Mouse (Mus musculus): ENCODE data around the gene Gm3045. TPM values are rescaled to one million over a fixed set of nuclear protein-coding genes. Genes with fewer than 3 reads are reported as not detected.

Gene Gm3045
- total RNA-seq, 2 experiments from 2014 or later: not detected

DNA sequence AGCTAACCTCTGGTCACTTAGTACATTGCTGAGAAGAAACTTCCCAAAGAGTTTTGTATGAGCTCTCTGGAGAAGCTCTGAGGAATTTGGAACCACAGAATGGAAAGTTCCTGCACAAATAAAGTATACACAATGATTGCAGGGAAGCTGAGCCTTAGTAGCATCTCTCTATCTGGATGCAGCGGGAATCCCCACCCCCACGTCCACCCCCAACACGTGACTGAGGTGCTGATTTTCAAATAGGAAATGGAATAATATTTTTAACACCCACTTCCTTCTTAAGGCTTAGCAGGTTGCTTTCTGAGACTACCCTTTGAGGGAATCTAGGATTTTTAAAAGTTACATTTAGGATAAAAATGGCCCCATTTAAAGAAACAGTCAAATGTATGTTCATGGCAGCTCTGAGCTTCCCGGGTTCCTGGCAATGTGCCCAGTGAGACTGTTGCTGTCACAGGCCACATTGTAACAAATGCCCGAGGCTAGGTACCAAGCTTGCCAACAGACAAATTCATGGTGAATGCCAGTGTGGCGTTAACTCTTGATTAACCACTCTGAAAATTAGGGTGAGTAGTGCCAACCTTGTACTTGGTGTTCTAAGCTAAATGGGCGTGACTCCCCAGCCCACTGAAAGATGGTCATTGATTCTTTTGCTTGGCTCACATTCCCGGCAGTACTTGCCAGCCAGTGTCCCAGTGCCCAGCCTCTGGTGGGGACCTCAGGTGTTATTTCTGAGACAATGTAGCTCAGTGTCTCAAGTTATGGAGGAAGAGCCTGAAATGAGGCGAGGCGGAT is 23.0 kb downstream of the Gm3045 start:
- H3K27ac ChIP-seq: no peak overlapping the region
- no peak for TF ChIP-seq CTCF (conservative IDR thresholded peaks at IDR 0.05)
- DNase-seq (ENCODE audit: low spot score in 2 of 2): no peak
- no peak overlapping the region for H3K4me3 ChIP-seq

DNA sequence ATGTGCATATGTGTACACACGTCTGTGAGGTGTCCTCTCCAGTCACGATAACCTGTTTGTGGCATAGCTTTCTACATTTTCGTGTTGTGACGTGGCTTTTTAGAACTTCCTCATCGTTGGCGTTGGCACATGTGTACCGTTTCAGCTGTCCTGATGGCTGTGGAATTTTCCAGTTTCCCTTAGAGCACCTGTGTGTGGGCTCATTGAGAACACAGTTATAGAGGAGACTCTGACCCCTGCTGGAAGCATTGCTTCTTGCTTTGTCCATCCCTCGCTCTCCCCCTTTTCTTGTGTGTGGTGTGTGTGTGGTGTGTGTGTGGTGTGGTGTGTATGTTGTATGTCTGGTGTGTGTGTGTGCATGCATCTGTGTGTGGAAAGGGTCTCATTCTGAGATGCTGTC is 23.6 kb downstream of the Gm3045 start:
- Histone ChIP-seq H3K4me3 (no peak overlapping the region), H3K27ac (no peak overlapping the region)
- DNase-seq (ENCODE audit: low spot score in 2 of 2): no peak
- peak; percentile 27; the same call in 1 of the 2 replicates for TF ChIP-seq CTCF (conservative IDR thresholded peaks at IDR 0.05)

DNA sequence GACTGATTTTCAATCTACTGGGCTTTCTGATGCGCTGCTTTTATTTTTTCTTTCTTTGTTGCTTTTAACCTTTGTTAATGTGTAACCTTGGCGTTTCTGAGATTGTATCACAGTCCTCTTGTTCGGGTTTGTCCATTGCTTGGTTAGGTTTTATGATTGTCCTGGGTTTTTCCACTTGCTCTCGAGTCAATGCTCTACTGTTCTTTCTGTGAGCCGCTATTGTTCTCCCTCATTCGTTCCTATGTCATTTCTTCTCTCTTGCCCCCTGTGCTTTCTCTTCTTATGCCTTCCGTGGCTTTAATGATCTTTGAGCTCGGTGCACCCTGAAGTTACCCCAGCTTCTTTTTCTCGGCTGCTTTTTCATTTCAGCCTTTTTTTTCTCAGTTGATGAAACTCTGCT is 31.6 kb downstream of the Gm3045 start:
- DNase-seq (ENCODE audit: low spot score in 2 of 2): no peak
- no peak overlapping the region for H3K4me3 ChIP-seq
- H3K27ac ChIP-seq: peak overlapping the region; percentile 65; the same call in 1 of the 2 replicates
- TF ChIP-seq CTCF (conservative IDR thresholded peaks at IDR 0.05): no peak

DNA sequence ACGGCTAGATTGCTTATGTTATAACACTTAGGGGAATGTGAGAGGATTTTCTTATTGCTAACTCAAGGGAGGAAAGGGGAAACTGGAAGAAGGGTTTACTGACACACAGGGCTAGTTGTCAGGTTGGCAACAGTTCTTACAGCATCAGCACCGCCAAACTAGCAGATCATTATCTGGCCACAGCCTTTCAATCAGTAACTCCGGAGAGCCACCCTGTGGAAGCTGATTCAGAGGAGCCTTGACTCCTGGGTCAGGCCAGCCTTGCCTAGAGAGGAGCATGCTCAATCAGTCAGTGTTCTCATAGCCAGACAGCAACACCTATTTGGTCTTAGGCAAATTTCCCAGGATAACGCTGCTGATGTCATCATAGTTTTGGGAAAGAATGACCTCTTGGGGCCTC is 35.1 kb downstream of the Gm3045 start:
- Histone ChIP-seq H3K4me3 (no peak overlapping the region), H3K27ac (no peak overlapping the region)
- TF ChIP-seq CTCF (conservative IDR thresholded peaks at IDR 0.05): no peak
- no peak for DNase-seq (ENCODE audit: low spot score in 2 of 2)

DNA sequence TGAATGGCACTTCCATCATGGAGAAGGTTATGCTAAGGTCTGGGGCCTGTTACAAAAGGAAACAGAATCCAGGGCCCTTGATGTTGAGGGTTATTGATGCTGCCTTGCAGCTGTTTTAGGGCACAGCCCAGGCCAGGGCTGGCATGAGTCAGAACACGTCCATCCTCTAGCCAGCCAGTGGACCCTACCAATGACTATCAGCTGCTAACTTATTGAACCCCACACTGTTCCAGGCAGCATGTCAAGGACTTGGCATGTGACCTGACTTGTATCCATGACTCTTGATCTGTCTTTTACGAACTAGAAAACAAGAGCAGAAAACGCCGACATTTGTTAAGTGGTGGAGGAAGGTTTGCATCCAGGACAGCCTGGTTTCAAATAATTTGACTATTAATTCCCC is 36.4 kb downstream of the Gm3045 start:
- TF ChIP-seq CTCF (conservative IDR thresholded peaks at IDR 0.05): no peak
- no peak for DNase-seq (ENCODE audit: low spot score in 2 of 2)
- no peak overlapping the region for H3K4me3 ChIP-seq
- no peak overlapping the region for H3K27ac ChIP-seq

DNA sequence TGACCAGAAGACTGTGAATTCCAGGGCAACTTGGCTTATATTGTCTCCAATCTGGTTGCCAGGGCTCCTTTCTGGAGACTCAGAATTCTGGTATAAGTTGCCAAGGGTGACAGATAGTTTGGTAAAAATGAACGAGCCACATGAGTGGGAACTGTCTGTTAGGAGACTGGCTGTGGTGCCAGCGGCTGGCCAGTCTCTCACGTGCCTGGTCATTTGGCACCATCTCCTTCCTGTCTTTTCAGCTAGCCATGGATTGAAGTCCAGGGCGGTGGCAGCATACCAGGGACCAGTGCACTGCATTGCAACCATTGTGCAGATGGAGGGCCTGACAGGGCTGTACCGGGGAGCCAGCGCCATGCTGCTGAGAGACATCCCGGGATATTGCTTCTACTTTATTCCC is 36.9 kb downstream of the Gm3045 start:
- Histone ChIP-seq H3K27ac (no peak overlapping the region), H3K4me3 (no peak overlapping the region)
- no peak for TF ChIP-seq CTCF (conservative IDR thresholded peaks at IDR 0.05)
- no peak for DNase-seq (ENCODE audit: low spot score in 2 of 2)

DNA sequence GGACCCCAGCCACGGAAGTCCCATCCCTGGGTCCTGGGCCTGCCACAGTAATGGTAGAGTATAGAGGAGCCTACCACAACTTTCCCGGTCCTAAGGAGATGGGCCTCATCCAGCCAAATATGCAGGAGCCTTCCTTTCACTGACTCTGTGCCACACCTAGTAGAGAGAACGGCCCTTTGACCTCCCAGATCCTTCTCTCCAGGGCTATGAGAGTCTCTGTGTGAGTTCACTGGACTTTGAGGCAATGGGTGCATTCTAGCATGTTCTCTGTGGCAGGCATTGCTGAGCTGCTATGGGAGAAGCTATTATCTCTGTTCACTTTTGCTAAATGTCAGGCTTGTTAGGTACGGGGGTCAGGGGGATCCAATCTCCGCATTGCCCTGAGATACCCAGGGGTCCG is 37.4 kb downstream of the Gm3045 start:
- DNase-seq (ENCODE audit: low spot score in 2 of 2): no peak
- no peak overlapping the region for H3K27ac ChIP-seq
- H3K4me3 ChIP-seq: no peak overlapping the region
- no peak for TF ChIP-seq CTCF (conservative IDR thresholded peaks at IDR 0.05)

DNA sequence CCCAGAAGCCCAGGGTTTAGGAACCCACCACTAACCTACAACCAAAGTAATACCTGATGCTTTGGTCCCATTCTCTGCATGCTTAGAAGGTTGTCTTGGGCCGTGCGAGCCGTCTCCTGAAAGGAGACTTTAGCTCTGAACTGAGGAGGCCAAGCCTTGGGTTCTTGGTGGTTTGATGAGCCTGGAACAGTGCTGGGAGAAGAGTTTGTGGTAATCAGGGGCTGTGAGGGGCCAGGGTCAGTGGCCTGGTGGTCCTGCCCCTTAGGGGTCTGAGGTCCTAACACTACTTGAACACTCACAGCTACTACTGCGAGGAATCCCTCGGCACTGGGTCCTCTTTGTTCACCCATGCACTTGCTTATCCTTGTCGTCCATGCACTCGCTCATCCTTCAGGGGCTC is 41.4 kb downstream of the Gm3045 start:
- no peak for DNase-seq (ENCODE audit: low spot score in 2 of 2)
- Histone ChIP-seq H3K27ac (no peak overlapping the region), H3K4me3 (no peak overlapping the region)
- no peak for TF ChIP-seq CTCF (conservative IDR thresholded peaks at IDR 0.05)

DNA sequence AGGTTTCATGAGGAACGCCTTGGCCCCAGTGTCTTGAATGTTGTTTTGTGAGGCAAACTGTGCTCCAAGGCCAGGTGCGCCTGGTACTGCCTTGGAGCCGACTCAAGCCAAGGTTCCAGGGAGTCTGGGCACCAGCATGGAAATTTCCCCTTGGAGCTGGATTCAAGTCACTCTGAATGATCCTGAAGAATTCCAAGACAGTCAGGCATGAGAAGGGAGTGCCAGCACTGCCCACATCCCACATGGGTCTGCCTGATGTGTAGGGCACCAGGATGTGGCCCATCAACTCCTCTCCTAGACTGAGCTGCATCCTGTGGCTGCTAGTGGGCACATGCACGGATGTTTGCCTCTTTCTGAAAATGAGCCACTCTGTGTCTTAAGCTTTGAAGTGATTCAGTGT is 42.1 kb downstream of the Gm3045 start:
- H3K27ac ChIP-seq: no peak overlapping the region
- no peak for DNase-seq (ENCODE audit: low spot score in 2 of 2)
- no peak overlapping the region for H3K4me3 ChIP-seq
- no peak for TF ChIP-seq CTCF (conservative IDR thresholded peaks at IDR 0.05)

DNA sequence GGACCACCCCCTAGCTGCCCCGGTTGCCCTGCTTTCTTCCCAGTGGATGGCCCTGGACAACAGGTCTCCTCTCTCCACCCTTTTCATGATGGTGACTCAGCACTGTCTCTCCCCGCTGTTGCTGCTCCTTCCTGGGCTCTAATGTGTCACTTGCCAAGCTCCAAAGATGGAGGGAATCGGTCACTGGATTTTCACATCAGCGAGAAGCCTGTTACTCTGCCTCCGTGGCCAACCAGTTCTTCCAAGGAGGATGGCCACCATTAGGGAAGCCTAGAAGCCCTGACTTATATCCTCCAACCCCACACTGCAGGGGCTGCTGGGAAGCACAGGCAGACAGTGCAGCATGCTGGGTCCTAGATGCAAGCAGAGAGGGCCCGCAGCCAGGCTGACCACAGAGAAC is 44.8 kb downstream of the Gm3045 start:
- DNase-seq (ENCODE audit: low spot score in 2 of 2): no peak
- no peak for TF ChIP-seq CTCF (conservative IDR thresholded peaks at IDR 0.05)
- no peak overlapping the region for H3K4me3 ChIP-seq

DNA sequence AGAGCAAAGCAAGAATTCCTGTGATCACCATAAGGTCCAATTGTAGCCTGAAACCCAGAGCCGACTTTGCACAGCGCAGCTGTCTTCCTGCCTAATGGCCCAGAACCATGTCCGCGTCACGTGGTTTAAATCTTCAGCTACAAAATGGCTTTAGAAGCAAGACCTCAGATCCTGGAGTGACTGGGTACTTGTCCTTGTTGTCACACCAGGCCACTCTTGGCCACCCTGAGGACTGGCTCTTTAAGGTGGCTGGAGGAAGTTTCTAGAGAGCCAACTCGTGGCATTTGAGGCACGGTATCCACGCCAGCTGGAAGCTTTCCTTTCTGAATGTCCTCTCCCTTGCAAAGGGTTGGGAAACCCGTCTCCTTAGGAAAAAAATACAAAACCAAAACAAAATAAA is 45.6 kb downstream of the Gm3045 start:
- Histone ChIP-seq H3K27ac (no peak overlapping the region), H3K4me3 (no peak overlapping the region)
- no peak for TF ChIP-seq CTCF (conservative IDR thresholded peaks at IDR 0.05)
- DNase-seq (ENCODE audit: low spot score in 2 of 2): no peak

More for the DNA sequence above, 44.8 kb downstream of the Gm3045 start:
- H3K27ac ChIP-seq: no peak overlapping the region

DNA sequence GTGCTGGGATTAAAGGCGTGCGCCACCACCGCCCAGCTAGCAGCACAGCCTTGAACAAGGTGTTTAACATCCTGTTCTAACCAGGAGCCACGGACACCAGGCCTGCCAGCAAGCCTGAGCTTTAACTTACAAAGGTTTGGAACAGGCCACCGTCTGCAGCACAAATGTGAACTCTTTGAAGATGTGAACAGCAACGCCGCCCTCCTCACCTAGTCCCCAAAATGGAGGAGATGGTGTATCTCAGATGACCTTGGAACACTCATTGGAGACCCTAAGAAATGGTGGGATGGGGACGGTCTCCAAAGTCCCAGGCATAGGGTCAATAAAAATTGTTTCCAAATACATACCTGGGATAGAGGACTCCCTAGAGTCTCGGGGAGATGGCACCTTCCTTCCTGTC is 46.3 kb downstream of the Gm3045 start:
- H3K4me3 ChIP-seq: no peak overlapping the region
- no peak overlapping the region for H3K27ac ChIP-seq
- no peak for DNase-seq (ENCODE audit: low spot score in 2 of 2)
- no peak for TF ChIP-seq CTCF (conservative IDR thresholded peaks at IDR 0.05)

DNA sequence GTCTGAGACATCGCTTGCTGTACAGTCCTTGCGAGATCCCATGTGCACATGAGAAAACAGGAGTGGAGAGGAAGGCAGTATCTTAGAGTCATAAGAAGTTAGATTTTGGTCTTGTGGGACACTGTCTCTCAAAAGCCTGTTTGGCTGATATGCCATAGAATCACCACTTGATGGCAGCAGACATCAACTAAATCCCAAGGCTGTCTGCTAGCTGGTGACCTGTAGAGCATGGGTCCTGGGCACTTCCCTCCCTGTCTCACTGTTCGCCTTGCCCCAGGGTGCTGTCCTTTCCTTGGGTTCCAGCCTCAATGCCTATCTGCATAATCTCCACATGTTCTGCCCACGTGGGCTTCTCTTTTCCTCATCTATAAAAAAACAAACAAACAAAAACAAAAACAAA is 49.0 kb downstream of the Gm3045 start:
- peak; percentile 92 for TF ChIP-seq CTCF (conservative IDR thresholded peaks at IDR 0.05)
- no peak overlapping the region for H3K4me3 ChIP-seq
- H3K27ac ChIP-seq: no peak overlapping the region
- DNase-seq (ENCODE audit: low spot score in 2 of 2): peak; percentile 48 to 54

DNA sequence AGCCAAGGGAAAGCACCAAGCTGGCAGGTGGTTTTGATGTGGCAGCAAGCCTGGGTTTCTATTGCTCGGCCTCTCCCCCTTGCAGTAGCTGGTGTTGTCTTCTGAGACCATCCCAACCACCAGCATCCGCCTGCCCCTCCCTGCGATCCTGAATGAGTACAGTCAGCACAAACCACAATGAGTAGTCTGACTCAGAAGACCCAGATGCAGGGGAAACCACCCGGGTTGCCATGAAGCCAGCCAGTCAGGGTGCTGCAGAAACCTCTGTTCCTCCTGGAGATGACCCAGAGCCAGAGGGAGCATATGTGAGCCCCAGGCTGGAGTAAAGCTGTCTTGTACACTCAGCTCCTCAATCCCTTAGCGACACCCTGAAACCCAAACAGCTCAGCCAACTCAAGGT is 50.4 kb downstream of the Gm3045 start:
- Histone ChIP-seq H3K27ac (no peak overlapping the region), H3K4me3 (no peak overlapping the region)
- DNase-seq (ENCODE audit: low spot score in 2 of 2): no peak
- TF ChIP-seq CTCF (conservative IDR thresholded peaks at IDR 0.05): no peak
